Mouse (Mus musculus) cerebellum, adult 2 months (tissue): ENCODE measurements around the gene Fstl1. TPM values are rescaled to one million over a fixed set of nuclear protein-coding genes. Genes with fewer than 3 reads are reported as not detected.

Experiments
- DNase-seq, 2 experiments: peaks; one replicate each; pipeline ENCODE4 v3.0.0; 2021
- H3K27ac ChIP-seq: fragments of 200-500 bp; 2 replicates; pipeline ENCODE4 v1.5.1; 2012; ENCODE audit warnings: low read length, control low read depth, inconsistent platforms; ENCODE audit not compliant: insufficient read depth
- H3K27me3 ChIP-seq: fragments of 200-500 bp; 2 replicates; pipeline ENCODE4 v1.6.1; 2012; ENCODE audit warnings: inconsistent platforms, mild to moderate bottlenecking, low read length, moderate library complexity; ENCODE audit not compliant: control insufficient read depth, insufficient read depth
- H3K4me1 ChIP-seq: fragments of 200-500 bp; 2 replicates; pipeline ENCODE4 v1.6.1; 2011; ENCODE audit warnings: low read length; ENCODE audit not compliant: control insufficient read depth, insufficient read depth
- H3K4me3 ChIP-seq: fragments of 200-500 bp; replicated peaks from 2 replicates; pipeline ENCODE3; 2011; ENCODE audit warnings: mild to moderate bottlenecking, low read depth, low read length, control low read depth; ENCODE audit not compliant: insufficient read depth
- CTCF ChIP-seq: fragments of 200-500 bp; IDR thresholded peaks from 2 replicates; pipeline ENCODE4 v1.5.1; 2011; ENCODE audit warnings: low read depth, mild to moderate bottlenecking, control low read depth, low read length, moderate library complexity, borderline replicate concordance; ENCODE audit not compliant: insufficient read depth
- POLR2A ChIP-seq: fragments of 200-500 bp; IDR thresholded peaks from 2 replicates; pipeline ENCODE4 v1.6.1; 2011; ENCODE audit warnings: low read length, control low read depth, borderline replicate concordance; ENCODE audit not compliant: insufficient read depth
- WGBS: fragments of 180-500 bp; shearing (Covaris S2); methylation state at CpG from one replicate; pipeline ENCODE4 v1.1.7; 2018; 5-methylcytosine and 5-hydroxymethylcytosine counted together
- polyA plus RNA-seq: library from polyadenylated mRNA; depleted of rRNA; stranded (reverse); fragments of >200 nt; gene quantifications from 2 replicates; pipeline ENCODE4 v1.2.3, GENCODE M21; 2012; rRNA removed

The Fstl1 gene
- polyA plus RNA-seq, 1 experiment, result 35.2 TPM

DNA sequence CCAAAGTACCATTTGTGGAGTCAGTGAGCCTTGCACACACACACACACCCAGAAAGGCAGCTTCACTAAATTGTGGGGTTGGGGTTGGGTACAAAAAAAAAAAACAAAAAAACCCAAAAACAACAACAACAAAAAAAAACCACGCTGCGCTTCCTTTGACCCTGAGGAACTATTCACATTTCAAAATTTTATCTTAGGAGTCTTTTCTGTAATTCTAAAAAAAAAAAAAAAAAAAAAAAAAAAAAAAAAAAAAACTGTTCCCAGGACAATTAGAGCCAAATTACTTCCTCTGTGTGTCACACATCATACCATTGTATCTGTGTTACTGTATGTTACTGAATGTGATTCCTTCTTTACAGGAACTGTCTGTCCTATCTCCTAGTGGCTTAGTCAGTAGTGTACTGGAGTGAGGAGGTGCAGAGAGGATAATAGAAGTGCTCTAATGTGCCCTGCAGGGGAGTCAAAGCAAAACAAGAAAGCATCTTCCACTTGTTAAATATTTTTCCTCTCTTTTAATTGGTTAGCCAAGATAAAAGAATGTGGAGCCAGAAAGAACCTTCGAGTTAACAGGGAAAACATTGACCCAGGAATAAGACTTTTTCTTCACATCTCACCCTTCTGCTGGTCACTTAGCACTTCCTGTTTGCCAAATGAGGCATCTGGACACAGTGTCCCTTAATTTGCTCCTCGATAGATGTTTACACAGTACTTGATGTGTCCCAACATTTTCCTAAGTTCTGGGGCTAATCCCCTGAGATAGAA is 93.0 kb downstream of the Fstl1 start:
- Histone ChIP-seq H3K27ac (0 out of 2 replicates have a peak overlapping the region, but pooled peaks have one; percentile 57), H3K27me3 (no peaks in the 10 kb centered on the region)

DNA sequence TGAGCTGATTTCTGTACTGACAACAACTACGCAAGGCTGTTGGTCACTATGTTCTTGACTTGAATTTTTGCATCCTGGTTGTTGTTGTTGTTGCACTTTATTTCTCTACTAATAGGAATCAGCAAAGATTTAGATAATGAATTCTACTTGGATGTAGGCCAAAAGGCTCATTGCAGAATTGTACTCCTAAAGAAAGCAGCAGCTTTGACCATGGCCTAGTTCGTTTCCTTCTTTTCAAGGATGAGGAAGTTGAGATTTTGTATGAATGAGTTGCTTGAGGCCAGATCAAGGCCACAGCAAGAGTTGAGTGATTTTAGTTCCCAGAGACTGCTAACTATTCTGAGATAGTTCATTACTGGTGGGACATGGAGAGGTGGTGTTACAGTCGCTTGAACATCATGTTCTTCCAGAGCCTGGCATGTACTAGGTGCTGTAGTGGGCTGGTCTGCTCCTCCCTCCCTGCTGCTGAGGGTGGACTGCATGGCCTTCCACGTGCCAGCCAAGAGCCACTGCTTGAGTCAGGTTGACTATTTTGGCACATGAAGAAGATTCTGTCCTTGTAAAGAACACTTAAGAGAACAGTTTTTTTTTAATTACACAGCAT is 94.5 kb downstream of the Fstl1 start:
- DNase-seq, result peak in 1 of 2 experiments; percentile 14
- Histone ChIP-seq H3K27ac (no peak overlapping the region), H3K4me3 (no peak overlapping the region), H3K27me3 (no peaks in the 10 kb centered on the region; the same call in 1 of the 2 replicates), H3K4me1 (peaks cover 4% of the 10 kb centered on the region)
- WGBS, result 40% methylated on average over 4 of the region's 4 CpGs
- TF ChIP-seq POLR2A (no peak), CTCF (no peak)

More for the DNA sequence above, 93.0 kb downstream of the Fstl1 start:
- H3K4me1 ChIP-seq, result peaks cover 4% of the 10 kb centered on the region
- H3K4me3 ChIP-seq, result peak overlapping the region; percentile 96
- 11% methylated on average over 4 of the region's 4 CpGs for WGBS
- no peak for DNase-seq
- TF ChIP-seq POLR2A (no peak), CTCF (no peak)

DNA sequence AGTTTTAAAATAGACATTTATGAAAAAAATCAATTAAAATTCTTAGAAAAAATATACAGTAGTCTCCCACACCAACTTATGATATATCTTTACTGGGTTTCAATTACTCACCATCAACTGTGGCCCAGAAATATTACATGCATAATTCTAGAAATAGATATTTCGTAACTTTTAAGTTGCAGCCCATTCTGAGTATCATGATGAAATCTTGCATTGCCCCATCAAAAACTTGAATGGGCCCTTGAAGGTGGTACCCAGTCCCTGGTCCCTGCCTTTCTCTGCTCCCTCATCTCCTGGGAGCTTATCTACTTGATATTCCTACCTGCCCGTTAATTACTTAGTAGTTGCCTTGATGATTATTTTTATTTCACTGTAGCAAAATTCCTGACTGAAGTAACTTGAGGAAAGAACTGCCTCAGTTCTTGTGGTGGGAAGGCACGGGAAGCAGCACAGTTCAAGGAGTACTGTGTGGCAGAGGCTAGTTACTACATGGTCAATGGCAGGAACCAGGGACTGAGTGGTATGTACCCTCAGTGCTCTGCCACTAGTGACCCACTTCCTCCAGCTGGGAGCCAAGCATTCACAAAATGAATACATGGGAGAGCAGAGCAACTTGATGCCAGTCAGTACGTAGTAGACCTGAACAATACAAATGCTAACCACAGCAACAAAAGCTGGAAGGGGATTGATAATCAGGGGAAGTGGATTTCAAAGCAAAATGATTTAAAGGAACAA is 98.0 kb downstream of the Fstl1 start:
- TF ChIP-seq POLR2A, result no peak
- no peak for TF ChIP-seq CTCF
- Histone ChIP-seq H3K27me3 (no peaks in the 10 kb centered on the region; the same call in 1 of the 2 replicates), H3K27ac (no peak overlapping the region), H3K4me1 (peaks cover 4% of the 10 kb centered on the region), H3K4me3 (no peak overlapping the region)
- DNase-seq, result no peak
- WGBS, result 81% methylated on average over 4 of the region's 4 CpGs

DNA sequence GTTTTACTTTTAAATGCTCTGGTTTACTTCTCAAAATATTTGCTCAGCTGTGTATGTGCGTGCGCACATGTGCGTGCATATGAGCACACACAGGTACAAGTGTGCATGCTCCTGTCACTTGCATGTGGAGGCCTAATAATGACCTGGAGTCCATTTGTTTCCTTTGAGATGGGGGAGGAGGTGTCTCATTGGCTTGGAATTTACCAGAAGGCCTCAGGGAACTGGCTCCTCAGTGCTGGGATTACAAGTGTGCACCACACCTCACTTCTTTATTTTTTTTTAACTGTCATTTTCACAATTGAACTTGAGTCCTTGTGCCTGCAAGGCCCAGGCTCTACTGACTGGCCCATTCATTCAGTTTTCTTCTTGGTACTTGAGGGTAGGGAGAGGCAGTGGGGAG is 100.7 kb downstream of the Fstl1 start:
- Histone ChIP-seq H3K27me3 (no peaks in the 10 kb centered on the region; the same call in 1 of the 2 replicates), H3K27ac (no peak overlapping the region), H3K4me3 (no peak overlapping the region), H3K4me1 (no peaks in the 10 kb centered on the region; the same call in 1 of the 2 replicates)
- WGBS, result 99% methylated on average over 3 of the region's 3 CpGs
- no peak for DNase-seq
- TF ChIP-seq POLR2A, result no peak
- no peak for TF ChIP-seq CTCF

DNA sequence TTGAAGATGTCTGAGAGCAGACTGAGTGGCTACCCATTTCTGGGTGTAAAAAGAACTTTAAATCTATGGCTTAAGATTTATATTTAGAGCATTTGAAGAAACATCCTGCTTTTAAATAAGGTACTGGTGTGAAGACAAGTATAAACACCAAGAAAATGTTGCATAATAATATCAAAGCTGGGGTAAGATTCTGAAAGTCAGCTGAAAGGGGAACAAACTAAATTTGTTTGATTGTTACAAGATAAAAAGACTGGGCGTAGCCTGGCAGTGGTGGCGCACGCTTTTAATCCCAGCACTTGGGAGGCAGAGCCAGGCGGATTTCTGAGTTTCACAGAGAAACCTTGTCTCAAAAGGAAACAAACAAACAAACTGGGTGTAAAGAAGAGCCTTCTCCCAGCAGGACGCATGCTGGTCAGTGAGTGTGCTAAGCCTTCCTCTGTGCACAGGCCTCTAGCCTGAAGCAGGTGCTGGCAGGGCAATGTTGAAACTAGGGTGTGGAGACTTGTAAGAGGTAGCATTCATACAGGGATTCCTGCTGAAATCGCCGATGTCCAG is 102.4 kb downstream of the Fstl1 start:
- Histone ChIP-seq H3K27me3 (no peaks in the 10 kb centered on the region; the same call in 1 of the 2 replicates), H3K4me3 (no peak overlapping the region), H3K27ac (no peak overlapping the region), H3K4me1 (no peaks in the 10 kb centered on the region; the same call in 1 of the 2 replicates)
- TF ChIP-seq CTCF (no peak), POLR2A (no peak)
- WGBS, result 85% methylated on average over 7 of the region's 7 CpGs
- DNase-seq, result no peak

DNA sequence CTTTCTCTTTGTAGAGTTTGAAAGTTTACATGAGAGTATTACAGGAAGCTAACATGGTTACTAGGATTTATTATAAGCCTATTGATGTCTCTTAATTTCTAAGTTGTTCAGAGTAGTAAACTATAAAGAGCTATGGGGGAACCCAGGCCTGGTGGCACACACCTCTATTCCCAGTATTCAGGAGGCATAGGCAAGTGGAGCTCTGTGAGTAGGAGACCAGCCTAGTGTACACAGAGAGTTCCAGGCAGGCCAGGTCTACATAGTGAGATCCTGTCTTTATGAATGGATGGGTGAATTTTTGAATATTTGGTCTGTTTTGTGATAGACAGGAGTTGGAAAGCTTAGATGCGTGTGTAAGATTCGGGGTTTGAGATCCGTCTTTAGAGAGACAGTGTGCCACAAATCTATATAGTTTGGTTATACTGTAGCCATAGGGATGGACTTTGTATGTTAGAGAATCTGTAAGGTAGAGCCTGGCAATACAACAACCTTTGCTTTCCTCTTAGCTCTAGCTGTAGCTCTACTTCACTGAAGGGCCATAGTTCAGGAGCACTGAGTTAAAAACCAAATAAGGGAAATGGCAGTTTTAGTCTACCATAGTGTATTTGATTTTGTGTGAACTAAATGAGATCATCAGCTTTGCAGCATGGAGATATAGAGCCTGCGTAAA is 103.2 kb downstream of the Fstl1 start:
- no peak for TF ChIP-seq CTCF
- no peak for TF ChIP-seq POLR2A
- Histone ChIP-seq H3K4me1 (no peaks in the 10 kb centered on the region; the same call in 1 of the 2 replicates), H3K27ac (no peak overlapping the region), H3K27me3 (no peaks in the 10 kb centered on the region; the same call in 1 of the 2 replicates), H3K4me3 (no peak overlapping the region)
- DNase-seq, result no peak
- WGBS, result 95% methylated on average over 4 of the region's 4 CpGs

DNA sequence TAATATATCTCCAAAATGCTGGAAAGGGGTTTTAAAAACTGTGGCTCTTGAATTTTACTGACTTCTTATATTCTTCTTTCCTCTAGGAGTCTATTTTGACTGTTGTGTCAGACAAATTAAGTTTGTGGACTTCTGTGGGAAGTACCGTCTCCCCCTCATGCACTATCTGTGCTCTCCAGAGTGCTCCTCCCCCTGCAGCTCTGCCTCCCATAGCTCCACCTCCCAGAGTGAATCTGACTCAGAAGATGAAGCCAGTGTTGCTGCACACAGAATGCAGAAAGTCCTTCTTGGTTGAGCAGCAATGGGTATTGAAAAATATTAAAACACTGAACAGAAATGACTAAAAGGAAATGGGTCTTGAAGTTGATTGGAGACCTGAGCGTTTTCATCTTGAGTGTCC is 104.5 kb downstream of the Fstl1 start:
- no peaks in the 10 kb centered on the region; the same call in 1 of the 2 replicates for H3K4me1 ChIP-seq
- no peak overlapping the region for H3K4me3 ChIP-seq
- DNase-seq, result no peak
- WGBS, result 71% methylated on average over 2 of the region's 2 CpGs
- H3K27ac ChIP-seq, result no peak overlapping the region
- no peaks in the 10 kb centered on the region for H3K27me3 ChIP-seq
- TF ChIP-seq CTCF (no peak), POLR2A (no peak)

Other genes starting within 250 kb of the Fstl1 start
- gene Gtf2e1, start 237.1 kb upstream of the Fstl1 start, polyA plus RNA-seq, result 12.1 and 12.8 TPM in 2 replicates
- 7.5 and 8.6 TPM in 2 replicates for gene Rabl3, start 237.0 kb upstream of the Fstl1 start, polyA plus RNA-seq
- 0.23 and 0.41 TPM in 2 replicates for gene Hgd, start 196.7 kb upstream of the Fstl1 start, polyA plus RNA-seq
- 95.8 and 99.2 TPM in 2 replicates for gene Ndufb4, start 122.4 kb upstream of the Fstl1 start, polyA plus RNA-seq
- 0.15 and 0.21 TPM in 2 replicates for gene Gm36028, start 84.3 kb downstream of the Fstl1 start, polyA plus RNA-seq
- 30.7 and 32.8 TPM in 2 replicates for gene Lrrc58, start 91.5 kb downstream of the Fstl1 start, polyA plus RNA-seq
- 0.51 and 0.54 TPM in 2 replicates for gene Gpr156, start 139.6 kb downstream of the Fstl1 start, polyA plus RNA-seq